Mouse (Mus musculus): ENCODE results near the gene Camta1.

Camta1 gene

GRCm38 (mm10) chr4:151778511-151778910, 83.2 kb downstream of the Camta1 start:
- DNase-seq: no peak

- DNase-seq: no peak
Measured at GRCm38 (mm10) chr4:151777451-151777850, 84.2 kb downstream of the Camta1 start.

DNA sequence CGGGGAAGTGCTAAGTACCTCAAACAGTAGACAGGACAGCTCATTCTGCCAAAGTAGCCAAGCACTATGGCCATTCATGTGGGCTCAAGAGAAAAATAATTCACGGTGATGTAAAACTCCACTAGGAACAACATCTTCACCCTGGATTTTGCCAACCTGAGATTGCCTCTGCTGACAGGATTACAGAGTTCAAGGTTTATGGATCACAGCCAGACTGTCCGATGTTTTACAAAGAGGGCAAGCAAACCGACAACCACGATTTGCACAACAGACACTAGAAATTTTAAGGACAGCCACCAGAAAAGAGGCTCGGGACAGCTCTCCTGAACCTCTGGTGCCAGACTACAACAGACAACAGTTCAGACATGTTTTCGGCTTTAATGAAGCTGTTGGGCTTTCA, 86.2 kb downstream of the Camta1 start:
- DNase-seq: no peak

DNA sequence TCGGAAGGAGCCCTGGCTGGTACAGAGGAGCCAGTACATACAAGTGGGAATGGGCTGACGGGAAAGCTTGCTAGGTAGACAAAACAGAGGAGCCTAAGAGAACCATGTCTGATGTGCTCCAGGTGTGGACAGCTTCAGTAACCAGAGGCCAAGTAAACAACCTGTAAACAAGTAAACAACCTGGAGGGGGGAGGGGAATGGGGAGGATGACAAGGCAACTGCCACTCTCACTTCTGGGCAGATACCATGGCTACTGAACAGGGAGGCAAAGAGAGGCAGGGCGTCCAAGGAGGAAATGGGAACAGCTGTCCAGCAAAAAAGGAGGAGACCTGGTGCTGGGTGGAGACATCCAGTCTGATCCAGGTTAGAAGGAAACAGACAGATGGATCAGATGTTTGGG, 88.0 kb downstream of the Camta1 start:
- no peak for DNase-seq

- DNase-seq: no peak
Measured at GRCm38 (mm10) chr4:151773007-151773406, 88.7 kb downstream of the Camta1 start.

DNA sequence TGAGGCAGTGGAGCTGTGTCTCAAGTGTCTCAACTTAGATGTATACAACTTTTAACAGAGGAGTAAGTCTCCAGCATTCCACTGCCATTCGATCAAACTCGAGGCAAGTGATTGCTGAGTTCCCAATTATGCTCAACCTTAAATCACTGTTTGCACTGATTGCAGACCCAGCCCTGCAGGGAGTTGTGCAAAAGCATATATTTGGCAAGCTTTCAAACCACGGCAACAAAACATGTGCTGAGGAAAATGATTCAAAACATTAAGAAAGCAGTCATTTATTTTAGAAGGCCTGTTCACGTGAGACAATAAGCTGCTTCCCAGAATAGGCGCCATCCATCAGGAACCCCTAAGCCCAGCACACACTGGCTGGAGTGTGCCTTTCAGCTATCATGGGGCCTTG, 91.0 kb downstream of the Camta1 start:
- DNase-seq: no peak

DNA sequence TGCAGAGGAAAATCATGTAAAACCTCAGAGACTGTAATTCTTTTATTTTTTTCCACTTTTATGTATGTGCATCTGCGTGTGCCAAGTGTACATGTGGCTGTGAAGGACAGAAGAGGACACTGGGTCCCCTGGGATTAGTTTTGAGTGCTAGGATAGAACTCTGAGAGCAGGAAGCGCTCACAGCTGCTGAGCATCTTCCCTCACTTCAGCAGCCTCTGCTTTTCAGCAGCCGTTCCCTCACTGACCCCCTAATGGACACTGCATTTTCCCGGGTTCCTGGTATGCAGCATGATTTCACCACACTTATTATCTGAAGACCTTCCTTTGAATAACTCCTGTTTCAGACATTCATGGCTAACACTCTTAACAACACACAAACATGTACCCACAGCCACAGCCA, 93.9 kb downstream of the Camta1 start:
- no peak for DNase-seq

DNA sequence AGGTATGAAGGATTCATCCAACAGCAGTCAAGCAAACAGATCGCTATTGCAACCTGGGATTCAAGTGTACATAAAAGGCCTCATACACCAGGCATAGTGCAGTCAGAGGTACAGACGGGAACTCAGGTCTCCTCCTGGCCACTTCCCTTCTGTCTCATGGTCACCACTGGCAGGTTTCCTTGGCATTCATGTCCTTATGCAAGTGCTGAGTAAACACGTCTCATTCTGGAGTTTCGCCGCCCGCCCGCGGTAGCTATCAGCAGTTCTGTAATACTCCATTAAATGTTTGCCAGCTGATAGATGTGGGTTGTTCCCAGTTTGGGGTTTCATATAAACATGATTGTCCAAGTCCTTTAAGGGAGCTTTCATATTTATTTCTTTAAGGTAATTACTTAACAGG, 94.3 kb downstream of the Camta1 start:
- DNase-seq: no peak

- DNase-seq: no peak
Measured at GRCm38 (mm10) chr4:151765376-151765775, 96.3 kb downstream of the Camta1 start.

GRCm38 (mm10) chr4:151763928-151764327, 97.7 kb downstream of the Camta1 start:
- DNase-seq: no peak

GRCm38 (mm10) chr4:151759095-151759494, 102.6 kb downstream of the Camta1 start:
- no peak for DNase-seq

DNA sequence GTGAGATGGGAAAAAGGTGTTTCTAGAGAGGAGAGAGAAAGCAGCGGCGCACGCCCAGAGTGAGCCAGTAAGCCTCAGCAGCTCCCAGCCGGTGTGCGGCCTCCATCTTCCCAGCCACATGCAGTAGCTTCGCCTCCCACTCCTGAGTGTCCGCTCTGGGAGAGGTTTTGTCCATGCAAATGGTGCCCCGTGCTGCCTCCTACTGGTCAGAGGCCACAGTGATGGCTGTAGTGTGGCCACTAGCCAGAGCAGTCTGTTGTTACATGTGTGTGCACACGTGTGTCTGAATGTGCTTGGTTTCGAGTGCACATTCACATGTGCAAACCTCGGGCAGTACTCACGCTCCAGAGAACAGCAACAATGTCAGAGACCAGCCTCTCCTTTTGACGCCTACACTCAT, 103.3 kb downstream of the Camta1 start:
- DNase-seq: no peak

DNA sequence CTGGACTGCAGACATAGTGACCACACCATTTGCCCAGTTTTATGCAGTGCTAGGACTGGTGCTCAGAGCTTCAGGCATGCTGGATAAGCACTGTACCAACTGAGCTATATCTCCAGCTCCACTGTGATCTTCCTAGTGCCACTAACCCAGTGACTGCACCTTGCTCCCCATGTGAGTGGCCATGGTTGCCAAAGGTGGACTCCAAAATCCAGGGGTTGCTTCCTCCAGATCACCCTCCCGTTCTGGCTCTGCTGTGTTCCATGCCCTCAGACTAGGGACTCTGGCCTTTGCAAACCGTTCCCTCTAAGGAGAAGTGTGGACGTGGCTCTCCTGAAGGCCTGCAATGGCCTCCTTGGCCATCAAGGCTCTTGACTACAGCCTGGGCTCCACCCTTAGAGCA, 104.4 kb downstream of the Camta1 start:
- no peak for DNase-seq

DNA sequence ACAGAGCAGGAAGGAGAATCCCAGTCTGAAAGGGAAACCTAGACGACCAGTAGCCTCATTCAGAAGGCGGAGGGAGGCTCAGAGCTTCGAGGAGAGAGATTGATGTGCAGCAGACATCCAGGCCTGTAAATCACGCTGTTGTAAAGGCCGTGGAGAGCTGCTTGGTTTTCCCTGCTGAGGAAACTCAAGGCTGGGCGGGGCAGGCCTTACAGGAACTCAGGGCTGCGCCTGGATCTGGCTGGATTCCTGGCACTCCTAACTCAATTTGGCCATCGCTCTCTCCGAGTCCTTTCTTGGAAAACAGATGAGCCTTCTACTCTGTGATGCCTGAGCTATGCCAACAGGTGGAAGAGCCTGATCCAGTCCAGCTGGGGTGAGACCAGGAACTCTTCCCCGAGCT, 105.3 kb downstream of the Camta1 start:
- no peak for DNase-seq

- no peak for DNase-seq
Measured at GRCm38 (mm10) chr4:151753231-151753630, 108.4 kb downstream of the Camta1 start.

DNA sequence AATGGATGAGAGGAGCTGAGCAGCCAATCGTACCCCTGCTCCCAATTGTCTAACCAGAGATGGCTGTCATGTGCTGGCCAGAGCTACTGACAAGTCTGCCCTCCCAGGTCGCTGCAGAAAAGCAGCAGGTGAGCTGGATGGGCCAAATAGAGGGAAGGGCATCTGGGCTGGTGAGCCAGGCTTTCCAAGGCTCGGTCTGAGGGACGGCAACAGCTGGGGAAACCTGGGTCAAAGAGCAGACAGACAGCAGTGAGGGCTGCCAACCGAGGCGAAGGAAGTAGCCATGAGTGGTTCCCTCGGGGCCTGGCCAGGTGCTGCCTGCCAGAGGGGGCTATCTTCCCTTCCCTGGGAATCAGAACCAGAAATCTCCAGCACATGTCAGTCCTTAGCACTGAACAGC, 109.1 kb downstream of the Camta1 start:
- DNase-seq: no peak

DNA sequence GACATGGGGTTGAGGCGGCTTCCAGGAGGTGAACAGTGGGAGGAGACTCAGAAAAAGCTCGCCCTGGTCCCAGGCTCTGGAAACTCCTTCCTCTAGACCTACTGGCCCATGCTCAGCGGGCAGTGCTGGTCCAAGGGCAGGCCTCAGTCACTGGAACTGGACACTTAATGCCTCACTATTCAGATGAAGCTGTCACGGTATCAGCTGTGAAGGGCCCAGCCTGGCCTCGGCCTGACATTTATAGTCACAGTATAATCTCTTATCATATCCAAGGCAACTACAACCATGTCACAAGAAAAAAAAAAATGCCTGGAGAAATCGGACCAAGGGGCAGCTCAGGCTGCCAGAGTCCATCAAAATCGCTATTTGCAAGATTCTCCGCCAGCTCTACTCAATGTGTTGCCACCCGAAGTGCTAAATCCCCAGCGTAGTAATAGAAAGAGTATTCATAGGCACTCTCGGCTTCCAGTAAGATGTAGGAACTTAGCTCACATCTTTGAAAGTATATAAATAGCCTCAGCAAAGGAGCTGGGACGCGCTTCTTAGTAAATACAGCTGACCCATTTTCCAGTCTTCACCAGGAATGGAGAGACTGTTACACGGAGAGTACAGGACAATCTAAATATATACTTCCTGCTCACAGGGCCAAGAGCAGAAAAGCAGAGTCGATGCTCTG, 110.3 kb downstream of the Camta1 start:
- DNase-seq: no peak

DNA sequence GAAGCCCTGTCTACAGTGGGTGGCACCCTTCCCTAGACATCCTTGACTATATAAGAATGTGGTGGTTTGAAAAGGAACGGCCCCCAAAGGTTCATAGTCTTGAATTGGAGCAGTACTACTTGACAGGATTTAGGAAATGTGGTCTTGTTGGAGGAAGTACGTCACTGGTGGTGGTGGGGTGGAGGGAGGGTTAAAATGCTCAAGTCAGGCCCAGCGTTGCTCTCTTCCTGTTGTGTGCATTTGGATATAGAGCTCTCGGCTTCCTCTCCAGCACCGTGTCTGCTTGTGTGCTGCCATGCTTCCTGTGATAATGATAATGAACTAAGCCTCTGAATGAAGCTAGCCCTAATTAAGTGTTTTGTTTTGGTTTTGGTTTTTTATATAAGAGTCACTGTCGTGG, 114.0 kb downstream of the Camta1 start:
- DNase-seq: no peak

DNA sequence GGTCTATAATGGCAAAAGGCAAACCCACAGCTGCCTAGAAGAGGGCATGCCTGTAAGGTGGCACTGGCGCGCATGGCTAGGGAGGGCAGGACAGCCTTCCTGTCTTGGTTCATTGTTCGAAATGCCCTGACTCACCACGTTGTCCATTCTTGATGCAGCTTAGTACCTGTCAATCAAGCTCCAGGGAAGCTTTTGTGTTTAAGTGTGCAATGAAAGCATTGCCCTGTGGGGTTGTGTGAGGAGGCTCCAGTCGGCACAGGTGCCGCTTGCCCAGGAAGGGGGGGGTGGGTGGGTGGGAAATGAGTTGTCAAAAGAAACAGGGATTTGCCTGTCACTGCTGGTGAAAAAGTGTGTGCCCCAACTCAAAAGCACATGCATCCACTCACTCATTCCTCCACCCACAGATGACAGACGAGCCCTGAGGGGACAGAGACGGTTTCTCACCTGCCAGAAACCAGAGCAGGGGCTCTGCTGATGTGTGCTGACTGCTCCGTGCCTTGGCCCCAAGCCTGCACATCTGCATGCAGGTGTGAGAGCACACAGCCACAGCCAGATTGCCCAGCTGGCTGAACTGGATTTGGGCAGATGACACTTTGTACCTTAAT, 115.6 kb downstream of the Camta1 start:
- DNase-seq: peak in 1 of 2 experiments; percentile 9

GRCm38 (mm10) chr4:151741249-151742137, 120.2 kb downstream of the Camta1 start:
- no peak for DNase-seq

DNA sequence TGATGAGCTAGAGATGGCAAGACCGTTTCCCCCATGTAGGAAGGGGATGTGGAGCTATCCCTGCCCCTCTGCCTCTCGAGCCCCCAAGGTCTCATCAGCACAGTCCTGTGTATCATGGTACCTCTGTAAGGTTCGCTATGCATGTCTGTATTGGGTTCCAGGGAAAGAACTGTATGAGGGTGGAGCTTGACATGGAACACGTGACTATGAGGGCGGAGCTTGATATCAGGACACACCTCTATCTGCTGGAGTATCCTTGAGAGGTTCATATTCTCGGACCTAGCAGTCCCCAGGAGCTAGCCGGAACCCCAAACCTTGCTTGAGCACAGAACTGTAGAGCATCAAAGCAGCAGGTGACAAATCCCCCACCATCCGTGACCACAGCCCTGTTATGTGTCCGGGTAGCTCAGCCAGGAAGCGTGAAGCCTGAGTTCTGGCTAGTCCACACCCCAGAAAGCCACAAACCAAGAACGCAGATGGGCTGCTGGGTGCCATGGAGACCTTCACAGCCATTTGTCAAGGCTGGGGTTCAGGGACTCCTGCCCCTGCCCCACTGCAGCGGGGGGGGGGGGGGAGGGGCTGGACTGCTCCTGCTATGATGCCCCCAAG, 122.2 kb downstream of the Camta1 start:
- DNase-seq: no peak

DNA sequence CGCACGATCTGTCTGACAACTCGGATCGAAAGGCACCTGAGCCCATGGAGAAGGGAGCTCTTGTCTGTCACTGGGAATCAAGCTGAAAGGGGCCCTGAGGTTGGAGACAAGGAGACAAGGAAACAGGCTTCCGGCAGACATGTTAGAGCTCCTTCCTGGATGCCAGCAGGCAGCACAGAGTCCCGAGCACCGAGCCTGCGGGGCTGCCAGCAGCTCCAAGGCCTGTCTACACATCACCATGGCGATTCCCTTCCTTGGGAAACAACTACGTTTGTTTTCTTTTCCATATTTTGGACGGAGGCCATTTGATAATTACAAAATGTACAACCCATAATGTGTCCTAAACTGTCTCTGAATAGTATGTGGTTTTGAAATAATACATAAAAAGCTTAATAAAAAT, 122.8 kb downstream of the Camta1 start:
- DNase-seq: no peak

DNA sequence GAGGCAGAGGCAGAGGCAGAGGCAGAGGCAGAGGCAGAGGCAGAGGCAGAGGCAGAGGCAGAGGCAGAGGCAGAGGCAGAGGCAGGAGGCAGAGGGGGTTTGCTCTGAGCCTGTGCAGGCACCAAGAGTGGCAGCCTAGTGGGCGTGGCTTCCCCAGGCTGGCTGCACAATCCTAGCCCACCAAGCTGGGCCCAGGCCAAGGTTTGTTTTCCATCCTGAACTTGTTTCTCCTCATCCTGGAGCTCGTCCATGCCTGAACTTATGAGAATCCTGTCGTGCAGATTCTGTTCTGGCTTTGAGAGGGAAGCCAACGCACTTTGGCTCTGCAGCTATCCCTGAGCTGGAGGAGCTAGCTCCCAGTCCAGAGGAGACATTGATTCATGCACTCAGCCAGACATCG, 123.4 kb downstream of the Camta1 start:
- no peak for DNase-seq

- DNase-seq: no peak
Measured at GRCm38 (mm10) chr4:151732668-151733067, 129.0 kb downstream of the Camta1 start.

Data from thymus, adult 18-20 months (tissue).